Mouse (Mus musculus): ENCODE results near the gene Cpm. TPM values are rescaled to one million over a fixed set of nuclear protein-coding genes. Genes with fewer than 3 reads are reported as not detected.

Cpm gene
- polyA plus RNA-seq, 1 experiment from 2014 or later, result 28.9 TPM

DNA sequence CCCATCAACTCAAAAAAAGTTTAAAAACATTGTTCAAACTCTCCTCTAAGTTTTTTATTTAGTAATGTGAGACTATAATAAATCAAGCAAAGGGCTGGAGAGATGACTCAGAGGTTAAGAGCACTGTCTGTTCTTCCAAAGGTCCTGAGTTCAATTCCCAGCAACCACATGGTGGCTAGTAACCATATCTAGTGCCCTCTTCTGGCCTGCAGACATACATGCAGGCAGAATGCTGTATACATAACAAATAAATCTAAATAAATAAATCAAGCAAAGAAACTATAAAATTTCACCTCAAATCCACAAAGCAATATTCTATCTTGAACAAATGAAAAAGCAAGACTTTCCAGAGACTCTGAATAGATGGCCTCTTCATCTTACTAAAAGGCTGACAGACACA, 62.9 kb downstream of the Cpm start:
- Histone ChIP-seq H3K27ac (ENCODE audit: low read depth, low read length) (no peak overlapping the region), H3K36me3 (ENCODE audit: control insufficient read depth, insufficient read depth, low read length) (peaks cover 88% of the 10 kb centered on the region), H3K9me3 (ENCODE audit: control insufficient read depth, low read length) (no peaks in the 10 kb centered on the region), H3K9ac (ENCODE audit: low read depth, low read length) (no peak overlapping the region), H3K4me1 (ENCODE audit: control insufficient read depth, insufficient read depth, low read length) (no peaks in the 10 kb centered on the region), H3K4me3 (ENCODE audit: low read length) (no peak overlapping the region), H3K4me2 (replicated peaks; ENCODE audit: low read depth, low read length) (no peak overlapping the region), H3K27me3 (ENCODE audit: control insufficient read depth, insufficient read depth, low read length) (no peaks in the 10 kb centered on the region)
- ATAC-seq (ENCODE audit: low FRiP score, low TSS enrichment), result no peak

DNA sequence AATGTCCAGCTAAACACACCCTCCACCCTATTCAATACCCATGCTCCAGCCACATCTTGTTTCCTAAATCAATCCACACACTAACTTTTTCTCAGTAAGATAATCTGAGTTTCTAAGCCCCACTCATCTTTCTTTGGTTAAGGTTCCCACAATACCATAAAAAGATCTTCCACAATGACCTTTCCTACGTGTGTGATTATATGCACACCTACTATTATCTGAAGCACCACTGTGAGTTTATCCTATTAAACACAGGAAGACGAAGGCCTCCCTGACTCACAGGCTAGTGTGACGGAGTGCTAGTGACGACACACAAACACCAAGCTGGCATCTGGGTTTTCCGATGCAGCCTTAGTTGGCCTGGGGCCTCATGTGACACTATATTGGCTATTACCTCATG, 63.7 kb downstream of the Cpm start:
- Histone ChIP-seq H3K27me3 (ENCODE audit: control insufficient read depth, insufficient read depth, low read length) (no peaks in the 10 kb centered on the region), H3K27ac (ENCODE audit: low read depth, low read length) (no peak overlapping the region), H3K9me3 (ENCODE audit: control insufficient read depth, low read length) (no peaks in the 10 kb centered on the region), H3K4me3 (ENCODE audit: low read length) (no peak overlapping the region), H3K4me2 (replicated peaks; ENCODE audit: low read depth, low read length) (no peak overlapping the region), H3K9ac (ENCODE audit: low read depth, low read length) (no peak overlapping the region), H3K36me3 (ENCODE audit: control insufficient read depth, insufficient read depth, low read length) (peaks cover 93% of the 10 kb centered on the region), H3K4me1 (ENCODE audit: control insufficient read depth, insufficient read depth, low read length) (no peaks in the 10 kb centered on the region)
- 91% methylated on average over 5 of the region's 5 CpGs for WGBS
- 0 out of 2 replicates have a peak, but pooled peaks have one; percentile 9 for ATAC-seq (ENCODE audit: low FRiP score, low TSS enrichment)

DNA sequence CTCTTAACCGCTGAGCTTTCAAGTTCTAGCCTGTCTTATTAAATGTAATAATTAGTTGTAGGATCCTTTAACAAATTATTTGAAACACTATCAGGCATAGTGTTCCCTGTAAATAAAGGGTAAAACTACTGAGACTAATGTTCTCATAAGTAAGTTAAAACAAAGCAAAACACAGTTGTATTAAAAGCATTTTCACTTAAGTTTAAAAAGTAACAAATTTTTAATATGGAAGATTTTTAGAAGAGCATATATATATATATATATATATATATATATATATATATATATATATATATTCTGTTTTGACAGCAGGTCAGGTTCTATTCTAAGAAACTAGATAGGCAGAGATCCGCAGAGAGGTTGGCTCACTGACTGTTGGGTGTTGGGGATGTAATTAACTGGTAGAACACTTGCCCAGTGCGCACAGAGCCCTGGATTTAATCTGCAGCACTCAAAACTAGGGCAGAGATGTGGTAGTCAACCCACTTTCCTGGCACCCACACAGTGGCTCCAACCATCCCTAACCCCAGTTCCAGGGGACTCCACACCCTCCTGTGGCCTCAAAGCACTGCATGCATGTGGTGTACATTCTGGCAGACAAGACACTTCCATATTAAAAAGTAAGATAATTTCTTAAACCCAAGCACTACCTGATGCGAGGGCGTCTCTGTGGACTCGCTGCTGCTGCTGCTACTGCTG, 65.1 kb downstream of the Cpm start:
- H3K9me3 ChIP-seq (ENCODE audit: control insufficient read depth, low read length), result no peaks in the 10 kb centered on the region
- no peak overlapping the region for H3K9ac ChIP-seq (ENCODE audit: low read depth, low read length)
- no peaks in the 10 kb centered on the region for H3K27me3 ChIP-seq (ENCODE audit: control insufficient read depth, insufficient read depth, low read length)
- H3K36me3 ChIP-seq (ENCODE audit: control insufficient read depth, insufficient read depth, low read length), result peaks cover 93% of the 10 kb centered on the region
- ATAC-seq (ENCODE audit: low FRiP score, low TSS enrichment), result no peak
- 97% methylated on average over 6 of the region's 6 CpGs for WGBS
- no peak overlapping the region for H3K4me2 ChIP-seq (replicated peaks; ENCODE audit: low read depth, low read length)
- no peak overlapping the region for H3K27ac ChIP-seq (ENCODE audit: low read depth, low read length)
- no peak overlapping the region for H3K4me3 ChIP-seq (ENCODE audit: low read length)
- no peaks in the 10 kb centered on the region for H3K4me1 ChIP-seq (ENCODE audit: control insufficient read depth, insufficient read depth, low read length)

DNA sequence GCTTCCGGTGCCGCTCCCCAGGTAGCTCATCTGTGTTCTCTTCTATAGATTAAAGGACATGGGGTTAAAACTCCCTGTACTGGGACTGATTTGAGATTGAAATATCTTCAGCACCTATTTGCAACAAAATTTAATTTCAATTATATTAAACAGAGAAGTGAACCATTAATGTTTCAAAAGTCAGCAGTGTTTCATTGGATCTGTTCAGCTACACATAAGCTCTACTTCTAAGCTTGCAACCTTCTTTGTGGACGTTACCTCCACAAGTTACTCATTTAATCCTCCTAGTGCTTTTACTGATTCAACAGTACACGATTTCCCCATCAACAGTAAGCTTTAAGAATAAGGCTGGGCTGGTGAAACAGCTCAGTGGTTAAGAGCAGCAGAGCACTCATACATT, 65.7 kb downstream of the Cpm start:
- Histone ChIP-seq H3K4me2 (replicated peaks; ENCODE audit: low read depth, low read length) (no peak overlapping the region), H3K4me3 (ENCODE audit: low read length) (no peak overlapping the region), H3K27me3 (ENCODE audit: control insufficient read depth, insufficient read depth, low read length) (no peaks in the 10 kb centered on the region), H3K9me3 (ENCODE audit: control insufficient read depth, low read length) (no peaks in the 10 kb centered on the region), H3K4me1 (ENCODE audit: control insufficient read depth, insufficient read depth, low read length) (no peaks in the 10 kb centered on the region), H3K36me3 (ENCODE audit: control insufficient read depth, insufficient read depth, low read length) (peaks cover 93% of the 10 kb centered on the region), H3K9ac (ENCODE audit: low read depth, low read length) (no peak overlapping the region), H3K27ac (ENCODE audit: low read depth, low read length) (no peak overlapping the region)
- WGBS, result 91% methylated on average over 4 of the region's 4 CpGs
- ATAC-seq (ENCODE audit: low FRiP score, low TSS enrichment), result no peak

DNA sequence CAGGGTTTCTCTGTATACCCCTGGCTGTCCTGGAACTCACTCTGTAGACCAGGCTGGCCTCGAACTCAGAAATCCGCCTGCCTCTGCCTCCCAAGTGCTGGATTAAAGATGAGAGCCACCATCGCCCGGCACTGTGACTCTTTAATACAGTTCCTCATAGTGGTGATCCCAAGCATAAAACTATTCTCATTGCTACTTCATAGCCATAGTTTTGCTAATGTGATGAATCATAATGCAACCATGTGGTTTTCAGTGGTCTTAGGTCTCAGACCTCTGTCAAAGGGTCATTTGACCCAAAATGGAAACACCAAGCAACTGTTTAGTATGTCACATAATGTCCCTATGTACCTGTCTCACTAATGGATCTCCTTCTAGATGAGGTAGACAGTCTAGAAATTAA, 66.3 kb downstream of the Cpm start:
- WGBS, result 96% methylated on average over 4 of the region's 4 CpGs
- no peak for ATAC-seq (ENCODE audit: low FRiP score, low TSS enrichment)
- H3K27ac ChIP-seq (ENCODE audit: low read depth, low read length), result no peak overlapping the region
- no peaks in the 10 kb centered on the region for H3K27me3 ChIP-seq (ENCODE audit: control insufficient read depth, insufficient read depth, low read length)
- no peak overlapping the region for H3K9ac ChIP-seq (ENCODE audit: low read depth, low read length)
- no peak overlapping the region for H3K4me3 ChIP-seq (ENCODE audit: low read length)
- H3K4me1 ChIP-seq (ENCODE audit: control insufficient read depth, insufficient read depth, low read length), result no peaks in the 10 kb centered on the region
- H3K9me3 ChIP-seq (ENCODE audit: control insufficient read depth, low read length), result no peaks in the 10 kb centered on the region
- H3K36me3 ChIP-seq (ENCODE audit: control insufficient read depth, insufficient read depth, low read length), result peaks cover 93% of the 10 kb centered on the region
- no peak overlapping the region for H3K4me2 ChIP-seq (replicated peaks; ENCODE audit: low read depth, low read length)

DNA sequence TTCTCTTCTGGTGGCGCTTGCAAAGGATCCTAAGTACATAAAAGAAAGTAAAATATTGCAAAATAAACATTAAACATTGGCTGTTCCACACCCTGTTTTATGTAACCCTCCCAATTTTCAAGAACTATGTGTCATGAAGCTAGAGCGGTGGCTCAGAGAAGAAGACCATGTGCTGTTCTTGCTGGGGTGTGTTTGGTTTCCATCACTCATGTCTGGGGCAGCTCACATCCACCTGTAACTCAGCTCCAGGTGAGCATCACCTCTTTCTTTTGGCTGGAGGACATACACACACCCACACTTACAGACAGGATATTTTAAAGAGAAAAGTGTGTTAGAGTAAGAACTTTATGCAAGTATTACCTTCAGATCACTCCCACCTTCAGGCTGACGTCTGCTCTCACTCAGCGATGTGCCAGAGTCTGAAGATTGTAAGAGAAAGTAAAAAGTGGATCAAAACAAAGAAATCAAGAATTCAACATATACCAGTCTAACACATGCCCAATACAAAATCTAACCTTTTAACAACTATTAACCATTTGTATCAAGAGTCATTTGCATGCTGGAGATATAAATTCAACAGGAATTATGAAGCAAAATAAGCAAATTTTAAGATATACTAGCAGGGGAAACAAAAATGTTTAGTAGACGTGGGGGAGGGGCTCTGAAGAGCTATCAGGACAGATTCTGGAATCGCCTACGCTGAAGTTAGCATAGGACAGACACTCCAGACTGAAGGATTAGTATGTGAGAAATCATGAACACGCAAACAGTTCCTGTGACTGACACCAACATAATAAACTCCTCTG, 66.9 kb downstream of the Cpm start:
- no peak overlapping the region for H3K4me2 ChIP-seq (replicated peaks; ENCODE audit: low read depth, low read length)
- H3K36me3 ChIP-seq (ENCODE audit: control insufficient read depth, insufficient read depth, low read length), result peaks cover 93% of the 10 kb centered on the region
- WGBS, result 88% methylated on average over 8 of the region's 8 CpGs
- no peak overlapping the region for H3K4me3 ChIP-seq (ENCODE audit: low read length)
- ATAC-seq (ENCODE audit: low FRiP score, low TSS enrichment), result no peak
- no peak overlapping the region for H3K27ac ChIP-seq (ENCODE audit: low read depth, low read length)
- no peaks in the 10 kb centered on the region for H3K9me3 ChIP-seq (ENCODE audit: control insufficient read depth, low read length)
- no peaks in the 10 kb centered on the region for H3K27me3 ChIP-seq (ENCODE audit: control insufficient read depth, insufficient read depth, low read length)
- H3K9ac ChIP-seq (ENCODE audit: low read depth, low read length), result no peak overlapping the region
- H3K4me1 ChIP-seq (ENCODE audit: control insufficient read depth, insufficient read depth, low read length), result no peaks in the 10 kb centered on the region

DNA sequence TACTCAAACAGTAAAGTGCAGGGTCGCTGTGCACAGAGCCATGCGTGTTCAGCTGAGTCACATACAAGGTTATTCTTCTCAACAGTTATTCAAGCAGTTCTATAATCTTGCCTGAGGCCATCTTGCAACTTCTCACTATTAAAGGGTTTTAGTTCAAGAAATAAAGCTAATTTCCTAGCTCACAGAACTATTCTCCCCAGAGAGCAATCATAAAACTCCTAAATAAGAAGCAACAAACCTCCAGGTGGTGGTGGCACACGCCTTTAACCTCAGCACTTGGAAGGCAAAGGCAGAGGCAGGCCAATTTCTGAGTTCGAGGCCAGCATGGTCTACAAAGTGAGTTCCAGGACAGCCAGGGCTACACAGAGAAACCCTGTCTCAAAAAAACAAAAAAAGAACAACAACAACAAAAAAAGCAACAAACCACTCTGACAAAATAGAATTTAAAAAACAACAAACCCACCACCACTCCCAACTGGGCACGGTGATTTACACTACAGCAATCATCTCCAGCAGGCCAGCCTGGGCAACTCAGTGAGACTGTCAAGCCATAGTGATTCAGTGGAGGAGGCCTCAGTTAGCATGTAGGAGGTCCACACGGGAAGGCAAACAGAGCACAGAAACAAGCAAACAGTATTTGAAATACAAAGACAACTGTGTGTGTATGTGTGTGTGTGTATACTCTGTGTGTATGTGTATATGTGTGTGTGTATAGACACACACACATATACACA, 67.7 kb downstream of the Cpm start:
- 90% methylated on average over 6 of the region's 6 CpGs for WGBS
- ATAC-seq (ENCODE audit: low FRiP score, low TSS enrichment), result no peak
- Histone ChIP-seq H3K9me3 (ENCODE audit: control insufficient read depth, low read length) (no peaks in the 10 kb centered on the region), H3K9ac (ENCODE audit: low read depth, low read length) (no peak overlapping the region), H3K4me1 (ENCODE audit: control insufficient read depth, insufficient read depth, low read length) (no peaks in the 10 kb centered on the region), H3K4me2 (replicated peaks; ENCODE audit: low read depth, low read length) (no peak overlapping the region), H3K4me3 (ENCODE audit: low read length) (no peak overlapping the region), H3K36me3 (ENCODE audit: control insufficient read depth, insufficient read depth, low read length) (peaks cover 92% of the 10 kb centered on the region), H3K27ac (ENCODE audit: low read depth, low read length) (no peak overlapping the region), H3K27me3 (ENCODE audit: control insufficient read depth, insufficient read depth, low read length) (no peaks in the 10 kb centered on the region)

DNA sequence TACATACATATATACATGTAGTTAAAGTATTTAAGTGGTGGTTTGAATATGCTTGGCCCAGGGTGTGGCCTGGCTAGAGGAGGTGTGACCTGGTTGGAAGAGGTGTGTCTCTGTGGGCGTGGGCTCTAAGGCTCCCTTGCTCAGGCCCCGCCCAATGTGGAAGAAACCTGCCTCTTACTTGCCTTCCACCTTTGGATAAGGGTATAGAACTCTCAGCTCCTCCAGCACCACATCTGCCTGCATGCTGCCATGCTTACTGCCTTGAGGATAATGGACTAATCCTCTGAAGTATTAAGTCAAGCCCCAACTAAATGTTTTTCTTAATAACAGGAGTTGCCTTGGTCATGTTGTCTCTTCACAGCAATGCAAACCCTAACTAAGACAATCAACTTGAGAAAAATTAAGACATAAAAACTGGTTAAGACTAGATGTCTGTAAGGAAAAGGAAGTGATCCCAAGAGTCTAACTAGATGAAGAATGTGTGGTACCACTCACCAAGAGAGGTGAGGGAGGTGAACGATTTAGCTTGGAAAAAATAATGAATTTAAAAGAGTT, 68.3 kb downstream of the Cpm start:
- Histone ChIP-seq H3K36me3 (ENCODE audit: control insufficient read depth, insufficient read depth, low read length) (peaks cover 92% of the 10 kb centered on the region), H3K27ac (ENCODE audit: low read depth, low read length) (no peak overlapping the region), H3K4me2 (replicated peaks; ENCODE audit: low read depth, low read length) (no peak overlapping the region), H3K9me3 (ENCODE audit: control insufficient read depth, low read length) (no peaks in the 10 kb centered on the region), H3K27me3 (ENCODE audit: control insufficient read depth, insufficient read depth, low read length) (no peaks in the 10 kb centered on the region), H3K4me1 (ENCODE audit: control insufficient read depth, insufficient read depth, low read length) (no peaks in the 10 kb centered on the region), H3K4me3 (ENCODE audit: low read length) (no peak overlapping the region), H3K9ac (ENCODE audit: low read depth, low read length) (no peak overlapping the region)
- ATAC-seq (ENCODE audit: low FRiP score, low TSS enrichment), result no peak
- WGBS, result 97% methylated on average over 3 of the region's 3 CpGs

Data from kidney, embryonic 14.5 days (tissue).